Mouse (Mus musculus): ENCODE measurements around the gene 2310011J03Rik. TPM values are rescaled to one million over a fixed set of nuclear protein-coding genes. Genes with fewer than 3 reads are reported as not detected.

2310011J03Rik gene
- polyA plus RNA-seq, 1 experiment from 2014 or later: 60.2 TPM

DNA sequence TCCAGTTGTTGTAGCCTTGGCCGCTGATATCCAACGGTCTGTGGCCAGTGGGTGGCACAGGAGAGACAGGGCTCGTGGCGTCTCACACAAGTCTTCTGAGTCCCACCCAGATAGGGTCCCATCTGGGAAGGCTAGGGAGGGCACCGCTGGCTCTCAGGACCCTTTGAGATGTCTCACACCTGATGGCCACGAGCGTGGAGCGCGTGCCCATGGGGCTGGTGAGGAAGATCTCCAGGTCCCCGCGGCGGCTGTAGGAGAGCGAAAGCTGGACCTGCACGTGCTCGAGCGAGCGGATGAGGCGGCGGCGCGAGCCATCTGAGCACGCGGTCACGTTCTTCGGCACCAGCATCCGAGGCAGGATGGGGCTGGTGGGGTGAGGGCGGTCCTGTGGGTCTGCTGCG lies 2.5 kb upstream of the 2310011J03Rik start:
- 9% methylated on average over 28 of the region's 28 CpGs for WGBS
- no peaks in the 10 kb centered on the region for H3K9me3 ChIP-seq
- peaks cover 63% of the 10 kb centered on the region for H3K4me1 ChIP-seq
- H3K27ac ChIP-seq: peak overlapping the region; percentile 85
- peak overlapping the region; percentile 76 for H3K4me3 ChIP-seq
- H3K27me3 ChIP-seq (ENCODE audit: poor library complexity, severe bottlenecking): peaks cover 49% of the 10 kb centered on the region
- DNase-seq (ENCODE audit: extremely low spot score, low spot score): no peak
- H3K36me3 ChIP-seq (replicated peaks): peaks cover 20% of the 10 kb centered on the region

DNA sequence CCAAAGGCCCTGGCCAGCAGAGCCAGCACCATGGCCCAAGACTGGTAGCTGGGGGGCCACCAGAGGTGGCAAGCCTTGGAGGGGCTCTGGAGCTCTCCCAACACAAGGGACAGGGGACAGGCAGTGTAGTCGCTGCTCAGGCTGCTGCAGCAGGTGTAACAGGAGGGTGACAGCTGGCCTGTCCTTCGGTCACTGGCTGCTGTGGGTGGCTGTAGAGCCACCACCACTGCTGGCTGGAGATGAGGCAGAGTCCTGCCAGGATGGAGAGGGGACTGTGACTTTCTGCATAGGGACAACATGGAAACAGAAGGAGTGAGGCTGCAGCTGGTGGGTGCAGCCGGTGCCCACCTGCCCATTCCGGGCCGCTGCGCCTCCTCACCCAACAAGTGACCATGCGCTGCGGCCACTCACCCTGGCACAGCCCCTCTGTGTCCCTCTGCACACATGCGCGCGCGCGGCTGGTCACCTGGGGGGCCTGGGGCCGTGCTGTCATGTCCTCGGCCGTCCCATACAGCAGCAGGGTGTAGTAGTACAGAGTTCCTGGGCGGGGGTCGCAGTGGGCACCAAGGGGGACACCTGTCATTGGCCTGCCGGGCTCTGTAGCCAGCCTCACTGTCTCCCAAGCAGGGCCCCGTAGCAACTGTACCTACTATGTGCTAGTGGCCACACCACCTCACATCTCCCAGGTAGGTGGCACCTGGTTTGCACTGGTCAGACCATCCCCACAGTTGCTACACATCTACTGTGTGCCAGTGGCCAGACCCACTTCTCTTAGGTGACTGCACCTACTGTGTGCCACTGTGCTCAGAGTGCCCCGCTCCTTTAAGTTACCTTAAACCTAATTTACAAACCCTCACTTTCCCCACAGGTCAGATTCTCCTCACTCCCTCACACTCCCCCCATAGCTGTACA lies 1.6 kb upstream of the 2310011J03Rik start:
- 92% methylated on average over 21 of the region's 21 CpGs for WGBS
- no peak for DNase-seq (ENCODE audit: extremely low spot score, low spot score)
- Histone ChIP-seq H3K36me3 (replicated peaks) (peaks cover 29% of the 10 kb centered on the region), H3K4me3 (peak overlapping the region; percentile 76), H3K4me1 (peaks cover 71% of the 10 kb centered on the region), H3K9me3 (no peaks in the 10 kb centered on the region), H3K27ac (peak overlapping the region; percentile 12), H3K27me3 (ENCODE audit: poor library complexity, severe bottlenecking) (peaks cover 53% of the 10 kb centered on the region)

DNA sequence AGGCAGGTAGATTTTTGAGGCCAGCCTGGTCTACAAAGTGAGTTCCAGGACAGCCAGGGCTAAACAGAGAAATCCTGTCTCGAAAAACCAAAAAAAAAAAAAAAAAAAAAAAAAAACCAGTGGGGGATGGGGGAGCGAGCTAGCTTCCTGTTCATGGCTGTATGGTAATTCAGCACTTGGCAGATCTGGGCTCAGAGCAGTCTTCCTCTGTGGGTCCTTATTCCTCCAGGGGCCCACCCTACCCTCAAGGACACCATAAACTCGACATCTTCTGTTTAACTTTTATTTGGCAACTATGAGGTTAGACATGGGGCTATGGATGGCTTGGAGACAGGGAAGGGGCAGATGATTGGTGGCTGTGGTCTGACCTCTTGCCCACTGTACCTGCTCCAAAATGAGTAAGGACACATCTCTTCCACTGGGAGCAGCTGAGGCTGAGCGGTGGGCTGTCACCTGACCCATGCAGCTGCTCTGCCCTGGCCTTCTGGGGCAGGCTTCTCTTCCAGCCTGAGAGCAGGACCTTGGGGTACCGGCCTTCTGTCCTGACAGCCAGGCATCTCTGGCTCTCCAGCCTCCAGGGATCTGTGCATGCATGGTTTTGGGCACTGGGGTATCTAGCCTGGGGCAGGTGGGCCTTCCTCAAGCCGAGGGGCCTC lies 805 bp upstream of the 2310011J03Rik start:
- Histone ChIP-seq H3K4me3 (peak overlapping the region; percentile 94; the same call in 1 of the 2 replicates), H3K27me3 (ENCODE audit: poor library complexity, severe bottlenecking) (peaks cover 61% of the 10 kb centered on the region), H3K27ac (peak overlapping the region; percentile 12), H3K36me3 (replicated peaks) (peaks cover 34% of the 10 kb centered on the region), H3K9me3 (no peaks in the 10 kb centered on the region), H3K4me1 (peaks cover 79% of the 10 kb centered on the region)
- DNase-seq (ENCODE audit: extremely low spot score, low spot score): no peak
- 83% methylated on average over 6 of the region's 6 CpGs for WGBS

DNA sequence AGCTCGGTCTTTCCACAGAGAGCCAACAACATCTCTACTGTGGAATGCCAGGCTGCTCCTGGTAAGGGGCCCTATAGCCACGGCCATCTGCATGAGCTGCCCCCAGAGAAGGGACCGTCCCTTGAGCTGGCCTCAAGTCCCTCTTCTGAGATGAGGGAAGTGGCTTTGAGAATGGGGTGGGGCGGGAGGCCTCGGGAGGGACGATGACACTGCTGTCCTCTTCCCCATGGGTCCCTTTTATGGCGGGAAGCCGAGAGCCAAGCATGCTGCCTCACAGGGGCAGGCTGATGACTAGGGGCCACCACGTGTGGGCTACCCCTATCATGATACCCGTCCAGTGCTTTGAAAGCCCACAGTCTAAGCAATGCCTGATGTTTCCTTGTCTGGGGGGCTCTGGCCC lies 3.3 kb downstream of the 2310011J03Rik start:
- peaks cover 69% of the 10 kb centered on the region for H3K27me3 ChIP-seq (ENCODE audit: poor library complexity, severe bottlenecking)
- H3K4me1 ChIP-seq: peaks cover 81% of the 10 kb centered on the region
- no peaks in the 10 kb centered on the region for H3K9me3 ChIP-seq
- no peak for DNase-seq (ENCODE audit: extremely low spot score, low spot score)
- H3K4me3 ChIP-seq: peak overlapping the region; percentile 2; the same call in 1 of the 2 replicates
- WGBS: 65% methylated on average over 10 of the region's 10 CpGs
- H3K36me3 ChIP-seq (replicated peaks): peaks cover 73% of the 10 kb centered on the region
- H3K27ac ChIP-seq: no peak overlapping the region

DNA sequence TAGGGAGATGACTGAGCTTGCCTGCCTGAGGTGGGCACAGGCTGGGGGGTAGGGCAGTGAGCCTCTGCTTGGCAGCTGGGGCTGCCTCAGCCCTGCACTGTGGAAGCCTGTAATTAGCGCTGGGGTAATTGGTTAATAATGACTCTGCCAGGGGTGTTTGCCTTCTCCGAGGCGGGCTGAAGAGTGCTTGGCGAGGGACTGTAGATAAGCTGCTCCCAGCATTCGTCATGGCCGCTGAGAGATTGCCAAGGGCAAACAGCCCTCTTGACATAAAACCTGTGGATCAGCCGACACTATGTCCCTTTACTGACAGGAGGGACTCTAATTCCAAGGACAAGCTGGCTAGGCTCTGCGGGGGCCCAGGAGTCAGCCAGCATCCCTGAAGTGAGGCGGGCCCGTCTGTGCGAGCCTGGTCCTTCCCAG lies 4.0 kb downstream of the 2310011J03Rik start:
- peaks cover 75% of the 10 kb centered on the region for H3K4me1 ChIP-seq
- peaks cover 69% of the 10 kb centered on the region for H3K27me3 ChIP-seq (ENCODE audit: poor library complexity, severe bottlenecking)
- H3K9me3 ChIP-seq: no peaks in the 10 kb centered on the region
- DNase-seq (ENCODE audit: extremely low spot score, low spot score): no peak
- H3K27ac ChIP-seq: no peak overlapping the region
- H3K4me3 ChIP-seq: peak overlapping the region; percentile 2; the same call in 1 of the 2 replicates
- H3K36me3 ChIP-seq (replicated peaks): peaks cover 76% of the 10 kb centered on the region
- 41% methylated on average over 11 of the region's 11 CpGs for WGBS

DNA sequence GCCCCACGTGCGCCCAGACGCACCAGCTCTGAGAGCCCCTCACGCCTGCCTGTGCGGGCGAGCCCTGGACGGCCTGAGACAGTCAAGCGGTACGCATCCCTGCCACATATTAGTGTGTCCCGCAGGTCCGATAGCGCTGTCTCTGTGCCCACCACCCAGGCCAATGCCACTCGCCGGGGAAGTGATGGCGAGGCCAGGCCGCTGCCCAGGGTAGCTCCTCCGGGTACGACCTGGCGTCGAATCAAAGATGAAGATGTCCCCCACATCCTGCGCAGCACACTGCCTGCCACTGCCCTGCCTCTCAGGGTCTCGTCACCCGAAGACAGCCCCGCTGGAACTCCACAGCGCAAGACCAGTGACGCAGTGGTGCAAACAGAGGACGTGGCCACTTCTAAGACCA lies 5.0 kb downstream of the 2310011J03Rik start:
- no peaks in the 10 kb centered on the region for H3K9me3 ChIP-seq
- H3K27ac ChIP-seq: no peak overlapping the region
- peaks cover 73% of the 10 kb centered on the region for H3K4me1 ChIP-seq
- peaks cover 86% of the 10 kb centered on the region for H3K36me3 ChIP-seq (replicated peaks)
- H3K4me3 ChIP-seq: peak overlapping the region; percentile 12; the same call in 1 of the 2 replicates
- peaks cover 79% of the 10 kb centered on the region for H3K27me3 ChIP-seq (ENCODE audit: poor library complexity, severe bottlenecking)
- 50% methylated on average over 27 of the region's 27 CpGs for WGBS
- DNase-seq (ENCODE audit: extremely low spot score, low spot score): no peak

DNA sequence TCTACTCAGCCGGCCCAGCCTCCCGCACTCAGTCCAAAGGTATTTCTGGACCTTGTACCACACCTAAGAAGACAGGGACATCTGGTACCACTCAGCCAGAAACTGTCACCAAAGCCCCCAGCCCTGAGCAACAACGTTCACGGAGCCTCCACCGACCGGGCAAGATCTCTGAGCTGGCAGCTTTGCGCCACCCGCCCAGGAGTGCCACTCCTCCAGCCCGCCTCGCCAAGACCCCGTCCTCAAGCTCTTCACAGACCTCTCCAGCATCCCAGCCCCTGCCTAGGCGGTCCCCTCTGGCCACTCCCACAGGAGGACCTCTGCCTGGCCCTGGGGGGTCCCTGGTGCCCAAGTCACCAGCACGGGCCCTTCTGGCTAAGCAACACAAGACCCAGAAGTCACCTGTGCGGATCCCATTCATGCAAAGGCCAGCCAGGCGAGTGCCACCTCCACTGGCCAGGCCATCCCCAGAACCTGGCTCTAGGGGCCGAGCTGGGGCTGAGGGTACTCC lies 5.8 kb downstream of the 2310011J03Rik start:
- WGBS: 68% methylated on average over 16 of the region's 16 CpGs
- H3K9me3 ChIP-seq: no peaks in the 10 kb centered on the region
- H3K27me3 ChIP-seq (ENCODE audit: poor library complexity, severe bottlenecking): peaks cover 80% of the 10 kb centered on the region
- H3K36me3 ChIP-seq (replicated peaks): peaks cover 90% of the 10 kb centered on the region
- H3K27ac ChIP-seq: no peak overlapping the region
- peaks cover 67% of the 10 kb centered on the region for H3K4me1 ChIP-seq
- no peak for DNase-seq (ENCODE audit: extremely low spot score, low spot score)
- peak overlapping the region; percentile 9; the same call in 1 of the 2 replicates for H3K4me3 ChIP-seq

DNA sequence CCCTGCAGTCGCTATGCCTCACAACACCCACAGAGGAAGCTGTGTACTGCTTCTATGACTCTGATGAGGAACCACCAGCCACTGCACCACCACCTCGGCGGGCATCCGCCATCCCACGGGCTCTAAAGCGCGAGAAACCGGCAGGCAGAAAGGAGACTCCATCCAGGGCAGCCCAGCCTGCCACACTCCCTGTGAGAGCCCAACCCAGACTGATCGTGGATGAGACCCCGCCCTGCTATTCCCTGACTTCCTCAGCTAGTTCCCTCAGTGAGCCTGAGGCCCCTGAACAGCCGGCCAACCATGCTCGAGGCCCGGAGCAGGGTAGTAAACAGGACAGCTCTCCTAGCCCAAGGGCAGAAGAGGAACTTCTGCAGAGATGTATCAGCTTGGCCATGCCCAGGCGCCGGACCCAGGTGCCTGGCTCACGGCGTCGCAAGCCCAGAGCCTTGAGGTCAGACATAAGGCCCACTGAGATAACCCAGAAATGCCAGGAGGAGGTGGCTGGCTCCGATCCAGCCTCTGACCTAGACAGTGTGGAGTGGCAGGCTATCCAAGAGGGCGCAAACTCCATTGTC lies 6.6 kb downstream of the 2310011J03Rik start:
- H3K27me3 ChIP-seq (ENCODE audit: poor library complexity, severe bottlenecking): peaks cover 80% of the 10 kb centered on the region
- 66% methylated on average over 20 of the region's 20 CpGs for WGBS
- 0 out of 2 replicates have a peak overlapping the region, but pooled peaks have one; percentile 1 for H3K4me3 ChIP-seq

DNA sequence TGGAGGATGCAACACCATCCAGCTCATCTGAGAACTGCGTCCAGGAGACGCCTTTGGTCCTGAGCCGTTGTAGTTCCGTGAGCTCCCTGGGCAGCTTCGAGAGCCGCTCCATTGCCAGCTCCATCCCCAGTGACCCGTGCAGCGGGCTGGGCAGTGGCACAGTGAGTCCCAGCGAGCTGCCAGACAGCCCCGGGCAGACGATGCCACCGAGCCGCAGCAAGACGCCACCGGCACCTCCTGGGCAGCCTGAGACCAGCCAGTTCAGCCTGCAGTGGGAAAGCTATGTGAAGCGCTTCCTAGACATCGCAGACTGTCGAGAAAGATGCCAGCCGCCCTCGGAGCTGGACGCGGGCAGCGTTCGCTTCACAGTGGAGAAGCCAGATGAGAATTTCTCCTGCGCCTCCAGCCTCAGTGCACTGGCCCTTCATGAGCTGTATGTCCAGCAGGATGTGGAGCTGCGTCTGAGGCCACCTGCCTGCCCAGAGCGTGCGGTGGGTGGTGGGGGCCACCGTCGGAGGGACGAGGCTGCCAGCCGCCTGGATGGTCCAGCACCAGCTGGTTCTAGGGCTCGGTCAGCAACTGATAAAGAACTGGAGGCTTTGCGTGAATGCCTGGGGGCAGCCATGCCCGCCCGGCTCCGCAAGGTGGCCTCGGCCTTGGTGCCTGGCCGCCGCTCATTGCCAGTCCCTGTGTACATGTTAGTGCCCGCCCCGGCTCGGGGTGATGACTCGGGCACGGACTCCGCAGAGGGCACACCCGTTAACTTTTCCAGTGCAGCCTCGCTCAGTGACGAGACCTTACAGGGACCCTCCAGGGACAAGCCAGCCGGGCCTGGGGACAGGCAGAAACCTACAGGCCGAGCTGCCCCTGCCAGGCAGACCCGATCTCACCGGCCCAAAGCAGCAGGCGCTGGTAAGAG lies 7.5 kb downstream of the 2310011J03Rik start:
- H3K4me1 ChIP-seq: peaks cover 53% of the 10 kb centered on the region
- no peaks in the 10 kb centered on the region; the same call in 1 of the 2 replicates for H3K9me3 ChIP-seq
- H3K27ac ChIP-seq: no peak overlapping the region
- peaks cover 92% of the 10 kb centered on the region for H3K36me3 ChIP-seq (replicated peaks)
- 74% methylated on average over 54 of the region's 54 CpGs for WGBS
- no peak for DNase-seq (ENCODE audit: extremely low spot score, low spot score)
- H3K27me3 ChIP-seq (ENCODE audit: poor library complexity, severe bottlenecking): peaks cover 80% of the 10 kb centered on the region
- peak overlapping the region; percentile 5; the same call in 1 of the 2 replicates for H3K4me3 ChIP-seq

More for the DNA sequence above, 6.6 kb downstream of the 2310011J03Rik start:
- Histone ChIP-seq H3K4me1 (peaks cover 59% of the 10 kb centered on the region), H3K9me3 (no peaks in the 10 kb centered on the region), H3K27ac (no peak overlapping the region), H3K36me3 (replicated peaks) (peaks cover 92% of the 10 kb centered on the region)
- DNase-seq (ENCODE audit: extremely low spot score, low spot score): no peak

DNA sequence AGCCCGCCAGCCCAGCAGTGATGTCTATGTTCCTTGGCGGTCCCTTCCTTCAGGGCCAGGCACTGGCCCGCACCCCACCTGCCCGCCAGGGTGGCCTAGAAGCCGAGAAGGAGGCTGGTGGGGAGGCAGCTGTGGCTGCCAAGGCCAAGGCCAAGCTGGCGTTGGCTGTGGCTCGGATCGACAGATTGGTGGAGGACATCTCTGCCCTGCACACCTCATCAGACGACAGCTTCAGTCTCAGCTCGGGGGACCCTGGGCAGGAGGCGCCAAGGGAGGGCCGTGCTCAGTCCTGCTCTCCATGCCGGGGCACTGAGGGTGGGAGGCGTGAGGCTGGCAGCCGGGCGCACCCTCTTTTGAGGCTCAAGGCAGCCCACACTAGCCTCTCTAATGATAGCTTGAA lies 8.8 kb downstream of the 2310011J03Rik start:
- DNase-seq (ENCODE audit: extremely low spot score, low spot score): no peak
- peaks cover 92% of the 10 kb centered on the region for H3K36me3 ChIP-seq (replicated peaks)
- no peaks in the 10 kb centered on the region; the same call in 1 of the 2 replicates for H3K9me3 ChIP-seq
- peaks cover 42% of the 10 kb centered on the region for H3K4me1 ChIP-seq
- no peak overlapping the region for H3K27ac ChIP-seq
- peaks cover 78% of the 10 kb centered on the region for H3K27me3 ChIP-seq (ENCODE audit: poor library complexity, severe bottlenecking)
- 92% methylated on average over 16 of the region's 16 CpGs for WGBS
- H3K4me3 ChIP-seq: no peak overlapping the region

DNA sequence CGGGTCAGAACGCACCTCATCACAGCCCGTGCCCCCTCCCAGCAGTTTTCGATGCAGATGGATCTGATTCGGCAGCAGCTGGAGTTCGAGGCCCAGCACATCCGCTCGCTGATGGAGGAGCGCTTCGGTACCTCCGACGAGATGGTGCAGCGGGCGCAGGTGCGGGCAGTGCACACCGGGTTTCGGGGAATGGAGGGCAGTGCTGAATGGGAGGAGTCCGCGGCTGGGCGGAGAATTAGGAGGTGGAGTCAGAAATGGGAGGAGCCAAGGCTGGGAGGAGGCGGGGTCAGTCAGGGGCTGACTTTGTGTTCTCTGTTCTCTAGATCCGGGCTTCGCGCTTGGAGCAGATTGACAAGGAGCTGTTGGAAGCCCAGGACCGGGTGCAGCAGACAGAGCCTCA lies 15.5 kb downstream of the 2310011J03Rik start:
- H3K36me3 ChIP-seq (replicated peaks): peaks cover 77% of the 10 kb centered on the region
- peaks cover 77% of the 10 kb centered on the region for H3K27me3 ChIP-seq (ENCODE audit: poor library complexity, severe bottlenecking)
- WGBS: 20% methylated on average over 25 of the region's 25 CpGs

More for the DNA sequence above, 15.5 kb downstream of the 2310011J03Rik start:
- 0 out of 2 replicates have a peak overlapping the region, but pooled peaks have one; percentile 31 for H3K27ac ChIP-seq
- H3K4me3 ChIP-seq: peak overlapping the region; percentile 29
- DNase-seq (ENCODE audit: extremely low spot score, low spot score): no peak
- H3K4me1 ChIP-seq: peaks cover 40% of the 10 kb centered on the region
- no peaks in the 10 kb centered on the region; the same call in 1 of the 2 replicates for H3K9me3 ChIP-seq
